Mouse (Mus musculus) erythroid progenitor cell, adult 5-6 weeks (primary cell): ENCODE data around the gene Poldip3. TPM values are rescaled to one million over a fixed set of nuclear protein-coding genes. Genes with fewer than 3 reads are reported as not detected.

Experiments used
- ATAC-seq: replicated peaks from 2 replicates; pipeline ENCODE4 v1.8.0; 2016; ENCODE audit warnings: moderate number of reproducible peaks, mild to moderate bottlenecking, moderate TSS enrichment, inconsistent platforms; ENCODE audit not compliant: poor library complexity, low FRiP score, severe bottlenecking
- total RNA-seq, 2 experiments: library from RNA; stranded (forward) in 1 of 2; stranded (reverse) in 1 of 2; fragments of 150-400 nt in 1 of 2; fragments of 186-747, 209-891 nt in 1 of 2; gene quantifications; 2 replicates each; pipeline versions ENCODE4 v1.2.3 to v1.2.4; 2015 to 2017; ENCODE audit warnings: low replicate concordance in 2 of 2

The Poldip3 gene
- total RNA-seq (2015; ENCODE audit: low replicate concordance) = 39.6 and 46.5 TPM in 2 replicates
- 66.7 and 92.9 TPM in 2 replicates for total RNA-seq (2017; ENCODE audit: low replicate concordance)

- ATAC-seq = peak; percentile 88
These were observed at the start of gene Poldip3 for GRCm38 (mm10) chr15:83149196-83150072. Gene Poldip3, minus strand, starts transcription at chr15:83149384.

DNA sequence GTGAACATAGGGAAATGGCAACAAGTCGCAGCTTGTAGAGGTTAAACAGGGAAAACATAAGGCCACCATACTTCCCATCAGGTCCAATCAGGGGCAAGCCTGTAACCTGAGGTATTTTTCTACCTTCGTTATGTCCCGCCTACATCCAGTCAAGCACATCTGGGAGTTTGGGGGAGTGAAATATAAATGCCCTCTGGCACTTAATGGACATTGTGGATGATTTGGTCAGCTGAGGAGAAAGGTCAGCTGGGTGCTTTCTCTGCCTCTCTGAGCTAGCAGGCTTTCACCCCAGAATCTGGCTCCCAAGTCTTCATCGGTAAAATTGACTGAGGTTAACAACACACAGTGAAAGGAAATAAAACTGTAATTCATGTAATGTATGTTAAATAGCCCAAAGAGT, 44.2 kb upstream of the Poldip3 start:
- no peak for ATAC-seq

DNA sequence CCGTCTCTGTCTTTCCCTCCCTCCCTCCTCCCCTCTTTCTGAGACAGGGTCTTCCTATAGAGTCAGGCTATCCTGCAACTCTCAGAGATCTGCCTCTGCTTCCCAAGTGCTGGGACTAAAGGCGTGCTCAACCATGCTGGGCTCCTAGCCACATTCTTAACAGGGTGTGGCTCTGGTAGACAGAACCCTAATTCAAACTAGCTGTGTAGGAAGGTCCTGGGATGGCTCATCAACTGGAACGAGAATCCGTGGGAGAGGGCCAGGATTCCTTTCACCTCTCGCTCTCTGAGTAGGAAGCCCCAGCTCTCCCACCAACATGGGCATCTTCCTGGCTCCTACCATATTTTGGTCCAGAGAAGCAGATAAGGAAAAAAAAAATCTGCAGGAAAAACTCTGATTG, 33.2 kb upstream of the Poldip3 start:
- no peak for ATAC-seq

DNA sequence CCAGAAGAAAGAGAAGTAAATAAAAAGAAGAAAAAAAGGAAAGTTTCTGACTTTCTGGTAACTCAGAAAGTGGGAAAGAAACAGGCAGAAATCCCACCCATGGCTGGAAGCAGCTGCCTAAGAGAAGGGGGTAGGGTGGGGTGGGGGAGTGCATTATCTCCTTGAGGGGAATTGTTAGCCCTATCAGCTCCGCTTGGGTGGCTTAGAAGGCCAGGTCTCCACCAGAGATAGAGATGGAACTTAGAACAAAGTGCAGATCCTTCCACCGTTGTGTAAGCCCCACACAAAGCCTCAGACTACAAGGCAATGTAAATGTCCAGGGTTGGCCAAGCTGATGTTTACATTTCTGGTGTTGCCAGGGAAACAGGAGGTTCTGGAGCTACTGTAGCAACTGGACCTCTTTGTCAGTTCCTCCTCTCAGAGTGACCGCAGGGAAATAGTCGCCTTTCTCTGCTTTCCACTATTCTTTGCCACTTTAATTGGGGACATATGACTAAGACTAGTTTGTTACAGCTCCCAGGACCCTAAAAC, 32.7 kb upstream of the Poldip3 start:
- no peak for ATAC-seq

DNA sequence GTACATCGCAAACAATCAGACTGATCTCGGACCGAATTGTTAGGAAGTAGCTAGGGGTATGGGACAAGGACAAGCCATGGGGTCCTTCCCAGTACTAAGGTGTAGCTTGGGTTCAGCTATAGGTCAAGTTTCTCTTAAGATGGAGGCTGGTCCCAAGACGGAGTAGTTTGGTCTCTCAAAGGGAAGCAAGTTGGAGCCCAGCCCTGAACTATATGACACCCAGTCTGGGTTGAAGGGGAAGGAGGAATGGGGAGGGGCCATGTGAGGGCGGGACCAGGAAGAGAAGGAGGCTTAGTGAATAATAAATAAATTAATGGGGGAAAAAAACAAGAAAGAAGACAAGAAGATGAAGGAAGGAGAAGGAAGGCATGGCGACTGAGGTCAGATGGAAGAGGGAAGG, 30.8 kb upstream of the Poldip3 start:
- no peak for ATAC-seq

DNA sequence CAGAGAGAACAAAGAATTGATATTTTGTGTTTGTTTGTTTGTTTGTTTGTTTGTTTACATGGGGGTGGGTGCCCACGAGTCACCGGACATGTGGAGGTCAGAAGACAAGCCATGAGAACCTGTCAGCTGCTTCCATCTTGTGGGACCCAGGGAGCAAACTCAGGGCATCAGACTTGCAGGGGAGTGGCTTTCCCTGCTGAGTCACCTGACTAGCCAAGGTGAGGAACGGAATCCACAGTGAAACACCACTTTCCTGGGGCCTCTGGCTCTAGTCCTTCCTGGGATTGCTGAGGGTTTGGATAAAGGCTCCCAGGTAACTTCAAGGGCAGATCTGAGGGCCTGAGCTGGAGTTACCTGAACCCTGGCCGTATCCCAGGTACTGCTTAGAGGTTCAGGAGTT, 27.5 kb upstream of the Poldip3 start:
- no peak for ATAC-seq

DNA sequence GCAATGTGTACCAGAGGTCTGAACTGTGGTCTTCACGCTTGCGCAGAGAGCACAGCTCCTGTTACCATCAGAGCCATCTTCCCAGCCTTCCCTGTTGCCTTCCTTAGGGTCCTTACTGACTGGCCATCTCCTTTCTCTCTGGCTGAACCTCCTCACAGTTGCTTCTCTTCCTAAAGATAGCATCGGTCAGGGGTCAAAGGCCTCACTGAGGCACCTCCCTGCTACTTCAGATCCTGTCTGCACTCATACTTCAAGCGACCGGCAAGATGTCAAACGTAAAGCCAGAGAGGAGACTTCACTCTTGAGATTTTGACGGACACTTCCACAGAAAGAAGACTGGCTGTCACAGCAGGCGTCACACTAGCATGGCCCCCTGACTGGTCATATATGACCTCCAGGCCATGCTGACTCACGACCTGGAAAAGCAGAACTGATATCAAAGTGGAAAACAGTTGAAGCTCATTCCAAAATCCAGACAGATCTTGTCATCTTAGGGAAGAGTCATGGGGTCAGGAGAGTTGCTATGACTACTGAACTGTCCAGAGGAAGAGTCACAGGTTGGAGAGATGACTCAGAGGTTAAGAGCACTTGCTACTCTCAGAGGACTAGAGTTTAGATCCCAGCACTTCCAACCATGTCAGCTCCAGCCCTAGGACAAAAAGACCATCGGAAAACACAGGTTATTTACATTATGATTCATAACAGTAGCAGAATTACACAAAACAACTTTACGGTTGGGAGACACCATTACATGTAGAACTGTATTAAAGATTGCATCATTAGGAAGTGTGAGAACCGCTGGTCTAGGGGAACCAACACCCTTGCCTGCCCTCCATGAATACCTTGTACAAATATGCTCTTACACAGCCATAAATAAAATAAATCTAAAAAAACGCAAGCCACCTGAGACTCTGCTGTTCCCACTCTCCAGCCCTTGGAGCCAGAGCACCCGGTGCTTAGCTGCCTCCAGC, 25.0 kb upstream of the Poldip3 start:
- ATAC-seq = no peak

DNA sequence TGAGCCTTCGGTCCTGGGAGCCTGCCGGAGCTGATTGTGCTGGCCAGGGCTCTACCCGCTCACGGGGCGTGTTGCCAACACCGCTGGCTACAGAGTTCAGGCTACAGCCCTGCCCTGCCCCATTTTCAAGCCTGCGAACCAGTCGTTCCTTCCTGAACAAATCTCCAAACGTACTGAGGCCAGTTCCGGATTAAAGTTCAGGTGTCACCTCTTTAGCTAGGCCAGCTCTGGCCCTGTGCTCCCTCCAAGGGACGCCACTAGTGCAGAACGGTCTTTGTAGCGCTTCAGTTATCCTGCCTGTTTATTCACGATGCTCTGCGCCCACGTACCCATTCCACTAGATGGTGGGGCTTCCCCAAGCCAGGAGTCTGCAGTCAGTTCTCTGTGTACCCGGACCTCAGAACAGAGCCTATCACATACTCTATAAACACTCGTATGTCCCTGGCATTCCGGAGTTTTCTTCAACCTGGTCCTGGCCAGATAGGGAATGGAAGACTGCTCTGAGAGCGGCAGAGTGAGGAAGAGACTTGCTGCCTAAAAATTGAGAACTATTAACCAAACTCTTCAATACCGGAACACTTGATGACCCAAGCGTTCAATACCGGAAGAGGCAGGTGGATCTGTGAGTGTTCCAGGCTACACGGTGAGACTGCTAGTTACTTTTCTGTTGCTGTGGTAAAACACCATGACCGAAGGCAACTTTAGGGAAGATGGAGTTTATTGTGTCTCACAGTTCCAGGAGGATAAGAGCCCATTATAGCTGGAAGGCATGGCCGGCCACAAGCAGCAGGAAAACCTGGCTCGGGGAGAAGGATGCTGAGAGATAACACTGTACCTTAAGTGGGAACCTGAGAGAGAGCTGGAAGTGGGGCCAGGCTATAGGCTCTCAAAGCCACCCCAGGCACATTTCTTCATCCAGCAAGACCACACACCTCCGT, 23.6 kb upstream of the Poldip3 start, which contains the start of gene Cyb5r3:
TSS of gene Cyb5r3 (minus strand) at position 101 of the 938 bp plus-strand sequence.
- ATAC-seq = peak; percentile 52

- peak; percentile 81 for ATAC-seq
These were observed 22.7 kb upstream of the Poldip3 start for GRCm38 (mm10) chr15:83171712-83172481.

DNA sequence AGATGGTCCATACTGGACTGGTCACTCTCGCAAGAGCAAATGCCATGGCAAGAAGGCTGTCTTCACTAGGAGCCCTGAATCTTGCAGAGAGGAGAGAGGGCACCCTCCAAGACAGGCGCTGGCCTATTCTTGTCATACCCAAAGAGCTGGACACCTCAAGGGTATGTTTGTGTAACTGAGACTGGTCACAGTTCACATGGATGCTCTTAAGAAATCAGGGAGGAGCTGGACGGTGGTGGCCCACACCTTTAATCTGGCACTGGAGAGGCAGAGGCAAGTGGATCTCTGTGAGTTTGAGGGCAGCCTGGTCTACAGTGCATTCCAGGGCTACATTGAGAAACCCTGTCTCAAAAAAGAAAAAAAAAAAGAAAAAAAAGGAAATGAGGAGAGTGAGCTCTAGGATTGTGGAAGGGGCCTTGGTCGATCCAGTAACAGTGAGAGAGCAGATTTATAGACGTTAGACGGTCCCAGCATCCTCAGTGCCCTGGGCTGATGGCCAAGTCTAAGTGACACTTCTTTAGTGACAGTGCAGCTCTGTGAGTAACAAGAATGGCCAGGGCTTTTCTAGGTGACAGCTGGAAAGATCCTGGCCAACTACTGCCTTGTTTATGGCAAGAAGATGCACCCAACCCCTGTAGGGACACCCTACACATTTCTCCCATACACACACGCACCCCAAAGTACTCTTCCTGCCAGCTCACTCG, 21.9 kb upstream of the Poldip3 start:
- ATAC-seq = peak; percentile 32

GRCm38 (mm10) chr15:83169772-83170722, 20.9 kb upstream of the Poldip3 start:
- ATAC-seq = peak; percentile 70

GRCm38 (mm10) chr15:83168875-83169771, 19.9 kb upstream of the Poldip3 start:
- no peak for ATAC-seq

GRCm38 (mm10) chr15:83168311-83168710, 19.1 kb upstream of the Poldip3 start:
- no peak for ATAC-seq

- ATAC-seq = no peak
These were observed 18.4 kb upstream of the Poldip3 start for GRCm38 (mm10) chr15:83167550-83168065.

DNA sequence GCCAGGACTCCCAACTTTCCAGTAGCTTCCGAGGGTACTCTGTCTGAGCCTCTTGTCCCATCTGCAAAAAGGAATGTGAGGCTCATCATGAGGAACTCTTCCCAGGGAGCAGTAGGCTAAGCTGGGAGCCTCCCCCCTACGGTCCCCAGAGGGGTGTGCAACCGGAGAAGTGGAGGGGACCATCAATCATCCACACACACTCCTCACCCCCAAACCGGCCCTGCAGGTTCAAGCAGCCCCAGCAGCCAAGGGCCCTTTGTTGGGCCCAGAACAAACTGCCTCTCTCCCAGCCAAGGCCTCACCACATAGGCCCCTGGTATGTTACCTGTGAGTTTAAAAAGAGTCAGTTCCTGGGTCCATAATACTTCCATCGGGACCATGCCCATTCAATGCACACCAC, 17.9 kb upstream of the Poldip3 start:
- ATAC-seq = no peak
